Mouse (Mus musculus) gonadal fat pad, adult 2 months (tissue): ENCODE measurements at regions not wholly inside any gene's neighbourhood (a gene's known extent, or its start where the extent isn't known, plus 50 kb on each side); places are given as distances from the start of the nearest gene placed in this dataset.

Source experiments
- DNase-seq: peaks from one replicate; pipeline ENCODE4 v3.0.0-alpha.2; 2012; ENCODE audit warnings: low read depth

- no peak for DNase-seq
These were observed 193.5 kb downstream of the Usp46 start for GRCm38 (mm10) chr5:73874770-73875169.

GRCm38 (mm10) chr5:73875847-73876246 is 192.4 kb downstream of the Usp46 start:
- no peak for DNase-seq

- no peak for DNase-seq
These were observed 187.3 kb downstream of the Usp46 start for GRCm38 (mm10) chr5:73880936-73881335.

- no peak for DNase-seq
These were observed 186.3 kb downstream of the Usp46 start for GRCm38 (mm10) chr5:73881941-73882340.

GRCm38 (mm10) chr5:73884998-73885397 is 183.2 kb downstream of the Usp46 start:
- DNase-seq = no peak

GRCm38 (mm10) chr5:73885691-73886090 is 182.5 kb downstream of the Usp46 start:
- no peak for DNase-seq

- no peak for DNase-seq
These were observed 180.8 kb downstream of the Usp46 start for GRCm38 (mm10) chr5:73887306-73887958.

GRCm38 (mm10) chr5:73888391-73888790 is 179.8 kb downstream of the Usp46 start:
- no peak for DNase-seq

GRCm38 (mm10) chr5:73889342-73889741 is 178.9 kb downstream of the Usp46 start:
- no peak for DNase-seq

GRCm38 (mm10) chr5:73890942-73891341 is 177.3 kb downstream of the Usp46 start:
- DNase-seq = no peak

GRCm38 (mm10) chr5:73891606-73892005 is 176.6 kb downstream of the Usp46 start:
- DNase-seq = no peak

- DNase-seq = no peak
These were observed 175.6 kb downstream of the Usp46 start for GRCm38 (mm10) chr5:73892440-73893225.

- DNase-seq = no peak
These were observed 173.0 kb downstream of the Usp46 start for GRCm38 (mm10) chr5:73895186-73895585.

GRCm38 (mm10) chr5:73896785-73897184 is 171.4 kb downstream of the Usp46 start:
- no peak for DNase-seq

- DNase-seq = no peak
These were observed 166.6 kb downstream of the Usp46 start for GRCm38 (mm10) chr5:73901651-73902050.

GRCm38 (mm10) chr5:73902470-73903218 is 165.6 kb downstream of the Usp46 start:
- no peak for DNase-seq

GRCm38 (mm10) chr5:73903219-73903570 is 165.0 kb downstream of the Usp46 start:
- DNase-seq = no peak

- DNase-seq = no peak
These were observed 164.0 kb downstream of the Usp46 start for GRCm38 (mm10) chr5:73904146-73904811.

GRCm38 (mm10) chr5:73912149-73912548 is 156.1 kb downstream of the Usp46 start:
- DNase-seq = no peak

GRCm38 (mm10) chr5:73913116-73913515 is 155.1 kb downstream of the Usp46 start:
- DNase-seq = no peak

- DNase-seq = no peak
These were observed 150.2 kb downstream of the Usp46 start for GRCm38 (mm10) chr5:73918011-73918410.

GRCm38 (mm10) chr5:73919936-73920335 is 148.3 kb downstream of the Usp46 start:
- no peak for DNase-seq
